Mouse (Mus musculus): ENCODE results near the gene Tbc1d21. TPM values are rescaled to one million over a fixed set of nuclear protein-coding genes. Genes with fewer than 3 reads are reported as not detected.
A peak's percentile ranks its signal among the peaks of the same experiment; 100 is the strongest.

Gene Tbc1d21
- polyA plus RNA-seq, 1 experiment from 2014 or later: not detected

DNA sequence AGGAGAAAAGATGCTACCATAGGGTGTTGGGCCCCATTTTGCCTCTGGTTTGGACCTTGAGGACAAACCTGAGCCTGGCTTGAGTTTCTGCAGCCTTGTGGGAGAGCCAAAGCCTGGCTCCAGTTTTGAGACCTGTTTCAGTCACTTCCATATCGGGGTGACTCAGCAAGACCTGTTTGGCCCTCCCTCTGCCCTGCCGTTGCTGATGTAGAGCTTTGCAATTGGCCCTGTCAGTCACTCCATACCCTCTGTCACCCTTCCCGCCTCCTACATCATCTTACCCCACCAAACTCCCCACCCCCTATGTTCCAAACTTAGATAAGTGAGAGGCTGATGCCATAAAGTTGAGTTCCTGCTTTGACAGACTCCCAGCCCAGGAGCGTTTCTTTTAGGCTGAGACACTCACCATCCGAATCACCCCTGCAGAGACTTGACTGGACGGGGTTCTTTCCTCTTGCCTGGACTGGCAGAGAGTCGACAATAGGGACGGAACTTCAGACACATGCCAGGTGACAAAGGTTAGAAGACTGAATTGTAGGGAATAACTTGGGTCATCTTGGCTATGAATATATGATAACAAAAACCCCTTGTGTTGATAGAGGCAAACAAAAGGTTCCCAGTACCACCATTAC lies 33.5 kb downstream of the Tbc1d21 start:
- no peak overlapping the region for H3K9ac ChIP-seq
- no peaks in the 10 kb centered on the region for H3K27me3 ChIP-seq (replicated peaks)
- no peak overlapping the region for H3K4me2 ChIP-seq (replicated peaks)
- no peak overlapping the region for H3K27ac ChIP-seq
- H3K36me3 ChIP-seq: no peaks in the 10 kb centered on the region
- WGBS: 74% methylated on average over 8 of the region's 8 CpGs
- no peak for ATAC-seq (ENCODE audit: low FRiP score, low read depth)
- no peaks in the 10 kb centered on the region for H3K4me1 ChIP-seq
- no peak overlapping the region for H3K4me3 ChIP-seq
- H3K9me3 ChIP-seq: peaks cover 3% of the 10 kb centered on the region; the same call in 1 of the 2 replicates

GRCm38 (mm10) chr9:58331276-58331675 lies 39.0 kb downstream of the Tbc1d21 start:
- H3K4me3 ChIP-seq: no peak overlapping the region
- 85% methylated on average over 3 of the region's 3 CpGs for WGBS
- H3K4me1 ChIP-seq: no peaks in the 10 kb centered on the region
- ATAC-seq (ENCODE audit: low FRiP score, low read depth): no peak
- no peak overlapping the region for H3K9ac ChIP-seq
- H3K27ac ChIP-seq: no peak overlapping the region
- H3K27me3 ChIP-seq (replicated peaks): no peaks in the 10 kb centered on the region
- H3K9me3 ChIP-seq: peaks cover 3% of the 10 kb centered on the region; the same call in 1 of the 2 replicates
- H3K36me3 ChIP-seq: no peaks in the 10 kb centered on the region
- H3K4me2 ChIP-seq (replicated peaks): no peak overlapping the region

DNA sequence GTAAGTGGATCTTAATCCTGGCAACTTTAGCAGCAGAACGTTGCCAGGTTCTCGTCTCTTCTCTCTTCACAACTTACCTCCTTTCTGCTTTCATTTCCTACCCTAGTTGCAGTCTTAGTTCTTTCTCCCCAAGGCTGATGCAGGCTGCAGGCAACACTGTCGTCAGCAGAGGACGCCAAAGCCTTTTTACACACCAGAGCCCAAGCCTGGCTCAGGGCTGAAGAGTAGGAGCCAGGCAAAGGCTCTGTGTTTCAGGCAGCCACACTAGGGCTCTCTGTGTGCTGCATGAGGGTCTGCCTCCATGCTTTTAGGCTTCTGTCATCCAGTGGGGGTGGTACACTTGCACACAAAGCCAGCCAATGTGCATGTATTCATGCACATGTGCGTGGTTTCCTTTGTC lies 40.0 kb downstream of the Tbc1d21 start:
- peak; percentile 68 for ATAC-seq (ENCODE audit: low FRiP score, low read depth)
- Histone ChIP-seq H3K4me2 (replicated peaks) (no peak overlapping the region), H3K36me3 (no peaks in the 10 kb centered on the region), H3K4me1 (no peaks in the 10 kb centered on the region), H3K27me3 (replicated peaks) (no peaks in the 10 kb centered on the region), H3K4me3 (no peak overlapping the region), H3K9me3 (peaks cover 3% of the 10 kb centered on the region; the same call in 1 of the 2 replicates), H3K27ac (no peak overlapping the region), H3K9ac (no peak overlapping the region)
- 30% methylated on average over 5 of the region's 5 CpGs for WGBS

GRCm38 (mm10) chr9:58327382-58327781 lies 42.9 kb downstream of the Tbc1d21 start:
- no peaks in the 10 kb centered on the region for H3K36me3 ChIP-seq
- no peak overlapping the region for H3K27ac ChIP-seq
- H3K4me1 ChIP-seq: no peaks in the 10 kb centered on the region
- no peak overlapping the region for H3K4me2 ChIP-seq (replicated peaks)
- no peaks in the 10 kb centered on the region for H3K27me3 ChIP-seq (replicated peaks)
- H3K4me3 ChIP-seq: no peak overlapping the region
- 53% methylated on average over 1 of the region's 1 CpGs for WGBS
- no peaks in the 10 kb centered on the region for H3K9me3 ChIP-seq
- ATAC-seq (ENCODE audit: low FRiP score, low read depth): no peak
- no peak overlapping the region for H3K9ac ChIP-seq

DNA sequence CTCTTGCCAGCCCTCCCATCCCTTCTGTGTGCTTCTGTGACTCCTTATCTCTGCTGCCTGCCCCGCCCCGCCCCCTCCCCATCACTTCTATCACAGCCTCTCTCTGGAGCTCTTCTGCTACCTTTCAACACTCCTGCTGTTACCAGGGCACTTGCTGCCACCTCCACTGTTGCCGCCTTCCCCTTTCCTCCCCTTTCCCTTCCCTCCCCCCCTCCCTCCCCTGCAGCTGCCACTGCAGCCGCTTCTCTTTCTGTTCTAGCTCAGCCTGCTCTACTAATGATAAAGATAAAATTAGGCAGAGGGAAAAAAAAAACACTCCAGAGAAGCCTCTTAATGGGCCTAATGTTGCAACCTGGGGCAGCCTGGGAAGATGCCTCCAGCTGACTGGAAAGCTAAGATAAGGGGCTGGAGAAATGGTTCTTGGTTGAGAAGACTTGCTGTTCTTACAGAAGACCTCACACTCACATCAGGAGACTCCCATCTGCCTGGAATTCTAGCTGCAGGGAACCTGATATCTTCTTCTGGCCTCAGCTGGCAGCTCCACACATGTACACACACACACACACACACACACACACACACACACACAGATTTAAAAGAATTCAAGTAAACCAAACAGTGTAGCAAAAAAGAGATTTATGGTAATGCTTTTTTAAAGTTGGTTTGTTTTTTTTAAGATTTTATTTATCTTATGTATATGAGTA lies 43.6 kb downstream of the Tbc1d21 start:
- Histone ChIP-seq H3K4me1 (no peaks in the 10 kb centered on the region), H3K36me3 (no peaks in the 10 kb centered on the region), H3K4me3 (no peak overlapping the region), H3K27me3 (replicated peaks) (no peaks in the 10 kb centered on the region), H3K4me2 (replicated peaks) (no peak overlapping the region), H3K9me3 (no peaks in the 10 kb centered on the region), H3K27ac (no peak overlapping the region), H3K9ac (no peak overlapping the region)
- WGBS: 21% methylated on average over 4 of the region's 4 CpGs
- no peak for ATAC-seq (ENCODE audit: low FRiP score, low read depth)

DNA sequence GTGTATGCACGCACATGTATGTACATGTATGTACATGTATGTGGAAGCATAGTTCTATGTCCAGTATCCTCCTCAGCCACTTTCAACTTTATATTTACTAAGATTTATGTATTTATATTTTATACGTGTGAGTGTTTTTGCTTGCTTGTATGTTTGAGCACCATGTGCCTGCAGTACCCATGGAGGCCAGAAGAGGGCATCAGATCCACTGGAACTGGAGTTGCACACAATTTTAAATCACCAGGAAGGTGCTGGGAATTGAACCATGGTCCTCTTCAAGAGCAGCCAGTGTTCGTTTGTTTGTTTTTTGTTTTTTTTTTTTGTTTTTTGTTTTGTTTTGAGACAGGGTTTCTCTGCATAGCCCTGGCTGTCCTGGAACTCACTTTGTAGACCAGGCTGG lies 48.6 kb downstream of the Tbc1d21 start:
- Histone ChIP-seq H3K4me3 (no peak overlapping the region), H3K4me1 (peaks cover 6% of the 10 kb centered on the region; the same call in 1 of the 2 replicates), H3K27me3 (replicated peaks) (no peaks in the 10 kb centered on the region), H3K9ac (no peak overlapping the region), H3K4me2 (replicated peaks) (no peak overlapping the region), H3K27ac (no peak overlapping the region), H3K9me3 (no peaks in the 10 kb centered on the region), H3K36me3 (no peaks in the 10 kb centered on the region)
- no peak for ATAC-seq (ENCODE audit: low FRiP score, low read depth)
- WGBS: 91% methylated on average over 3 of the region's 3 CpGs

GRCm38 (mm10) chr9:58318317-58318716 lies 51.9 kb downstream of the Tbc1d21 start:
- H3K36me3 ChIP-seq: no peaks in the 10 kb centered on the region
- WGBS: 92% methylated on average over 3 of the region's 3 CpGs
- no peaks in the 10 kb centered on the region for H3K9me3 ChIP-seq
- no peak for ATAC-seq (ENCODE audit: low FRiP score, low read depth)
- no peak overlapping the region for H3K9ac ChIP-seq
- H3K4me1 ChIP-seq: peaks cover 24% of the 10 kb centered on the region
- H3K4me2 ChIP-seq (replicated peaks): no peak overlapping the region
- no peaks in the 10 kb centered on the region for H3K27me3 ChIP-seq (replicated peaks)
- no peak overlapping the region for H3K27ac ChIP-seq
- H3K4me3 ChIP-seq: no peak overlapping the region

- Histone ChIP-seq H3K9me3 (no peaks in the 10 kb centered on the region), H3K36me3 (no peaks in the 10 kb centered on the region), H3K27me3 (replicated peaks) (peaks cover 8% of the 10 kb centered on the region), H3K4me3 (no peak overlapping the region), H3K4me2 (replicated peaks) (no peak overlapping the region), H3K9ac (no peak overlapping the region), H3K27ac (no peak overlapping the region), H3K4me1 (peaks cover 34% of the 10 kb centered on the region)
- 70% methylated on average over 3 of the region's 3 CpGs for WGBS
- ATAC-seq (ENCODE audit: low FRiP score, low read depth): no peak
Measured at GRCm38 (mm10) chr9:58317381-58317780, 52.9 kb downstream of the Tbc1d21 start.

GRCm38 (mm10) chr9:58316784-58317183 lies 53.5 kb downstream of the Tbc1d21 start:
- Histone ChIP-seq H3K4me2 (replicated peaks) (no peak overlapping the region), H3K27me3 (replicated peaks) (peaks cover 14% of the 10 kb centered on the region), H3K4me3 (no peak overlapping the region), H3K9me3 (no peaks in the 10 kb centered on the region), H3K9ac (no peak overlapping the region), H3K27ac (no peak overlapping the region), H3K4me1 (peaks cover 39% of the 10 kb centered on the region), H3K36me3 (no peaks in the 10 kb centered on the region)
- ATAC-seq (ENCODE audit: low FRiP score, low read depth): no peak
- WGBS: 58% methylated on average over 7 of the region's 7 CpGs

GRCm38 (mm10) chr9:58315850-58316249 lies 54.4 kb downstream of the Tbc1d21 start:
- Histone ChIP-seq H3K27ac (no peak overlapping the region), H3K4me1 (peaks cover 42% of the 10 kb centered on the region)
- 90% methylated on average over 2 of the region's 2 CpGs for WGBS

DNA sequence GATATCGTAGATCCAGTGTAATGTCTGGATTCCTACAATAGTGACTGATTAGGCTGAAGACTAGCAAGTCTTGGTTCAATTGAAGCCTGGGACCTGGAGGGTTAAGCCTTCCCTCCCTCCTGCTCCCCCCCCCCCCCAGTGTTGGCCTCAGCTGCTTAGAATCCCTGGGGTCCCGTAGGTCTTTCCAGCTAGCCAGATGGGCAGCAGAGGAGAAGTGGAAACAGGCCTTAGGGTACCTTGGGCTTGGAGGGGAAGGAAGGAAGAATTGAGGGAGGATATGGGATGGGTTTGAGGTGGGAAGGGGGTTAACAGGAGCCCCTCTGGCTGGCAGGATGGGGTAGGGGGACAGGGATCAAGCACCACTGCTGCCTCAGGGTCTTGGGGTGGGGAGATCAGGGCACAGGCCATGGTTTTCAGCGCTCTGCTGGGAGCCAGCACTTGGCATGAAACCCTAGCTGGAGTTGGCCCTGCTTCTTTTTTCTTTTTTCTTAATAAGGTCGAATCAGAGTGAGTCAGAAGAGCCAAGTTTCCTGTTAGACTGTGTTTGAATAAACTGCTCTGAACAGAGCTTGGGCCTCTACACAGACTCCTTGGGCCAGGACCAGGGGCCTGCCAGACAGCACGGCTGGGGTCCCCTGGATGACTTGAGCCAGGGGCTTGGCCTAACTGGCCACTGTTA lies 55.4 kb downstream of the Tbc1d21 start:
- H3K27ac ChIP-seq: peak overlapping the region; percentile 37; the same call in 1 of the 2 replicates
- 51% methylated on average over 5 of the region's 5 CpGs for WGBS
- no peak for ATAC-seq (ENCODE audit: low FRiP score, low read depth)
- H3K4me2 ChIP-seq (replicated peaks): 0 out of 2 replicates have a peak overlapping the region, but pooled peaks have one; percentile 10
- H3K9me3 ChIP-seq: no peaks in the 10 kb centered on the region
- 0 out of 2 replicates have a peak overlapping the region, but pooled peaks have one; percentile 38 for H3K9ac ChIP-seq
- H3K36me3 ChIP-seq: no peaks in the 10 kb centered on the region
- peaks cover 25% of the 10 kb centered on the region for H3K27me3 ChIP-seq (replicated peaks)
- no peak overlapping the region for H3K4me3 ChIP-seq
- H3K4me1 ChIP-seq: peaks cover 42% of the 10 kb centered on the region

More at GRCm38 (mm10) chr9:58315850-58316249, 54.4 kb downstream of the Tbc1d21 start:
- no peak overlapping the region for H3K4me2 ChIP-seq (replicated peaks)
- H3K9ac ChIP-seq: no peak overlapping the region
- ATAC-seq (ENCODE audit: low FRiP score, low read depth): no peak
- H3K9me3 ChIP-seq: no peaks in the 10 kb centered on the region
- no peaks in the 10 kb centered on the region for H3K36me3 ChIP-seq
- H3K27me3 ChIP-seq (replicated peaks): peaks cover 21% of the 10 kb centered on the region
- H3K4me3 ChIP-seq: no peak overlapping the region

- Histone ChIP-seq H3K36me3 (no peaks in the 10 kb centered on the region), H3K27ac (no peak within 1 kb of the TSS), H3K4me3 (peak within 1 kb of the TSS; percentile 40), H3K27me3 (replicated peaks) (peaks cover 25% of the 10 kb centered on the region), H3K9me3 (no peaks in the 10 kb centered on the region), H3K4me1 (peaks cover 49% of the 10 kb centered on the region), H3K9ac (peak within 1 kb of the TSS; percentile 38), H3K4me2 (replicated peaks) (peak within 1 kb of the TSS; percentile 68)
- peak; percentile 27; the same call in 1 of the 2 replicates for ATAC-seq (ENCODE audit: low FRiP score, low read depth)
- WGBS: under 1% methylated on average over 21 of the region's 21 CpGs
Measured at GRCm38 (mm10) chr9:58312944-58313359, 57.3 kb downstream of the Tbc1d21 start, which contains the start of gene Loxl1. Gene Loxl1 (minus strand): TSS chr9:58313186.

Data from neural tube, embryonic 12.5 days (tissue).